Mouse (Mus musculus) limb, embryonic 12.5 days (tissue): ENCODE measurements around the gene Ano6. TPM values are rescaled to one million over a fixed set of nuclear protein-coding genes. Genes with fewer than 3 reads are reported as not detected.

Source experiments
- ATAC-seq: fragments of 200-750 bp; cut with Nextera tagmentation; 2 replicates; pipeline ENCODE4 v1.8.0; 2017; ENCODE audit warnings: low read depth, moderate TSS enrichment; ENCODE audit not compliant: insufficient number of reproducible peaks, insufficient read depth, low FRiP score, low TSS enrichment
- H3K27ac ChIP-seq: fragments of 300-500 bp; sonication (generic); 2 replicates; pipeline ENCODE4 v1.5.1; 2016; ENCODE audit warnings: mild to moderate bottlenecking, moderate library complexity
- H3K27me3 ChIP-seq: fragments of 300-500 bp; sonication (generic); 2 replicates; pipeline ENCODE4 v1.6.1; 2016; ENCODE audit warnings: mild to moderate bottlenecking, moderate library complexity
- H3K36me3 ChIP-seq: fragments of 300-500 bp; sonication (generic); 2 replicates; pipeline ENCODE4 v1.6.1; 2016; ENCODE audit warnings: mild to moderate bottlenecking, moderate library complexity
- H3K4me1 ChIP-seq: fragments of 300-500 bp; sonication (generic); replicated peaks from 2 replicates; pipeline ENCODE4 v1.6.1; 2016
- H3K4me2 ChIP-seq: fragments of 300-500 bp; sonication (generic); 2 replicates; pipeline ENCODE4 v1.6.1; 2016; ENCODE audit warnings: mild to moderate bottlenecking, moderate library complexity
- H3K4me3 ChIP-seq: fragments of 300-500 bp; sonication (generic); replicated peaks from 2 replicates; pipeline ENCODE4 v1.5.1; 2016; ENCODE audit warnings: mild to moderate bottlenecking
- H3K9ac ChIP-seq: fragments of 300-500 bp; sonication (generic); replicated peaks from 2 replicates; pipeline ENCODE4 v1.6.1; 2016; ENCODE audit warnings: mild to moderate bottlenecking, moderate library complexity
- H3K9me3 ChIP-seq: fragments of 300-500 bp; sonication (generic); 2 replicates; pipeline ENCODE4 v1.6.1; 2016; ENCODE audit warnings: mild to moderate bottlenecking, moderate library complexity
- WGBS: fragments of 180-500 bp; shearing (Covaris S2); methylation state at CpG from one replicate; pipeline ENCODE4 v1.1.7; 2016; 5-methylcytosine and 5-hydroxymethylcytosine counted together
- polyA plus RNA-seq: library from polyadenylated mRNA; unstranded; fragments of >200 nt; fragmentation: Nextera tagmentation; extraction: Ambion mirVana; gene quantifications from 2 replicates; pipeline ENCODE4 v1.2.1, GENCODE M21; 2016

Ano6 gene
- polyA plus RNA-seq, 1 experiment from 2014 or later: 47.3 TPM

GRCm38 (mm10) chr15:95829553-95830205 is 39.0 kb downstream of the Ano6 start:
- H3K27me3 ChIP-seq: no peaks in the 10 kb centered on the region
- ATAC-seq: no peak
- H3K4me3 ChIP-seq: no peak overlapping the region
- peak overlapping the region; percentile 37 for H3K4me2 ChIP-seq
- H3K27ac ChIP-seq: peak overlapping the region; percentile 87
- no peaks in the 10 kb centered on the region for H3K9me3 ChIP-seq
- H3K36me3 ChIP-seq: peaks cover 6% of the 10 kb centered on the region; the same call in 1 of the 2 replicates
- H3K9ac ChIP-seq: no peak overlapping the region
- H3K4me1 ChIP-seq: peaks cover 45% of the 10 kb centered on the region
- WGBS: 29% methylated on average over 14 of the region's 14 CpGs

GRCm38 (mm10) chr15:95830206-95830560 is 39.5 kb downstream of the Ano6 start:
- Histone ChIP-seq H3K9ac (no peak overlapping the region), H3K4me2 (peak overlapping the region; percentile 37), H3K4me3 (no peak overlapping the region), H3K36me3 (peaks cover 1% of the 10 kb centered on the region; the same call in 1 of the 2 replicates), H3K4me1 (peaks cover 45% of the 10 kb centered on the region), H3K9me3 (no peaks in the 10 kb centered on the region), H3K27ac (peak overlapping the region; percentile 87), H3K27me3 (no peaks in the 10 kb centered on the region)
- no peak for ATAC-seq
- 58% methylated on average over 12 of the region's 12 CpGs for WGBS

- WGBS: 89% methylated on average over 9 of the region's 9 CpGs
- peaks cover 43% of the 10 kb centered on the region for H3K4me1 ChIP-seq
- no peaks in the 10 kb centered on the region for H3K36me3 ChIP-seq
- no peak overlapping the region for H3K4me2 ChIP-seq
- H3K4me3 ChIP-seq: no peak overlapping the region
- ATAC-seq: no peak
- no peak overlapping the region for H3K27ac ChIP-seq
- H3K9ac ChIP-seq: no peak overlapping the region
- H3K9me3 ChIP-seq: no peaks in the 10 kb centered on the region
- H3K27me3 ChIP-seq: no peaks in the 10 kb centered on the region
Measured at GRCm38 (mm10) chr15:95833292-95833691, 42.6 kb downstream of the Ano6 start.

- Histone ChIP-seq H3K4me2 (no peak overlapping the region), H3K9ac (no peak overlapping the region), H3K9me3 (no peaks in the 10 kb centered on the region), H3K4me3 (no peak overlapping the region), H3K4me1 (peaks cover 29% of the 10 kb centered on the region), H3K27ac (no peak overlapping the region), H3K36me3 (no peaks in the 10 kb centered on the region), H3K27me3 (no peaks in the 10 kb centered on the region)
- no peak for ATAC-seq
- WGBS: 72% methylated on average over 4 of the region's 4 CpGs
Measured at GRCm38 (mm10) chr15:95836077-95836476, 45.4 kb downstream of the Ano6 start.

GRCm38 (mm10) chr15:95836646-95837434 is 46.2 kb downstream of the Ano6 start:
- H3K4me2 ChIP-seq: no peak overlapping the region
- no peak overlapping the region for H3K4me3 ChIP-seq
- H3K4me1 ChIP-seq: peaks cover 29% of the 10 kb centered on the region
- WGBS: 43% methylated on average over 13 of the region's 13 CpGs
- no peaks in the 10 kb centered on the region for H3K27me3 ChIP-seq
- ATAC-seq: no peak
- H3K9me3 ChIP-seq: no peaks in the 10 kb centered on the region
- H3K9ac ChIP-seq: no peak overlapping the region
- no peaks in the 10 kb centered on the region for H3K36me3 ChIP-seq
- peak overlapping the region; percentile 36; the same call in 1 of the 2 replicates for H3K27ac ChIP-seq

GRCm38 (mm10) chr15:95837570-95837969 is 46.9 kb downstream of the Ano6 start:
- Histone ChIP-seq H3K9ac (no peak overlapping the region), H3K9me3 (no peaks in the 10 kb centered on the region), H3K4me1 (peaks cover 29% of the 10 kb centered on the region), H3K36me3 (no peaks in the 10 kb centered on the region), H3K27ac (no peak overlapping the region), H3K4me2 (no peak overlapping the region), H3K27me3 (no peaks in the 10 kb centered on the region), H3K4me3 (no peak overlapping the region)
- 52% methylated on average over 1 of the region's 1 CpGs for WGBS
- ATAC-seq: no peak

GRCm38 (mm10) chr15:95838171-95839020 is 47.8 kb downstream of the Ano6 start:
- Histone ChIP-seq H3K27ac (no peak overlapping the region), H3K4me3 (no peak overlapping the region)
- no peak for ATAC-seq

GRCm38 (mm10) chr15:95839789-95840188 is 49.1 kb downstream of the Ano6 start:
- Histone ChIP-seq H3K9ac (no peak overlapping the region), H3K4me1 (peaks cover 34% of the 10 kb centered on the region), H3K9me3 (no peaks in the 10 kb centered on the region), H3K4me3 (no peak overlapping the region), H3K36me3 (no peaks in the 10 kb centered on the region), H3K4me2 (no peak overlapping the region), H3K27me3 (no peaks in the 10 kb centered on the region), H3K27ac (no peak overlapping the region)
- 76% methylated on average over 3 of the region's 3 CpGs for WGBS
- ATAC-seq: no peak

More at GRCm38 (mm10) chr15:95838171-95839020, 47.8 kb downstream of the Ano6 start:
- H3K27me3 ChIP-seq: no peaks in the 10 kb centered on the region
- H3K36me3 ChIP-seq: no peaks in the 10 kb centered on the region
- H3K4me2 ChIP-seq: no peak overlapping the region
- H3K9me3 ChIP-seq: no peaks in the 10 kb centered on the region
- 76% methylated on average over 11 of the region's 11 CpGs for WGBS
- no peak overlapping the region for H3K9ac ChIP-seq
- H3K4me1 ChIP-seq: peaks cover 30% of the 10 kb centered on the region

- Histone ChIP-seq H3K27me3 (no peaks in the 10 kb centered on the region), H3K36me3 (no peaks in the 10 kb centered on the region), H3K27ac (no peak overlapping the region), H3K9ac (no peak overlapping the region), H3K9me3 (no peaks in the 10 kb centered on the region), H3K4me3 (no peak overlapping the region), H3K4me2 (no peak overlapping the region), H3K4me1 (peaks cover 35% of the 10 kb centered on the region)
- 70% methylated on average over 18 of the region's 18 CpGs for WGBS
- no peak for ATAC-seq
Measured at GRCm38 (mm10) chr15:95843183-95843949, 52.7 kb downstream of the Ano6 start.

- Histone ChIP-seq H3K9ac (no peak overlapping the region), H3K27ac (no peak overlapping the region), H3K4me2 (no peak overlapping the region), H3K9me3 (no peaks in the 10 kb centered on the region), H3K4me3 (no peak overlapping the region), H3K36me3 (no peaks in the 10 kb centered on the region), H3K27me3 (no peaks in the 10 kb centered on the region), H3K4me1 (peaks cover 35% of the 10 kb centered on the region)
- ATAC-seq: no peak
- WGBS: 55% methylated on average over 2 of the region's 2 CpGs
Measured at GRCm38 (mm10) chr15:95844412-95844811, 53.8 kb downstream of the Ano6 start.
